Mouse (Mus musculus) embryonic fibroblast, embryonic 13.5 days (primary cell): ENCODE measurements around the gene Prkci. TPM values are rescaled to one million over a fixed set of nuclear protein-coding genes. Genes with fewer than 3 reads are reported as not detected.

Experiments used
- H3K27ac ChIP-seq: 2 replicates; pipeline ENCODE4 v1.5.1; 2012; ENCODE audit warnings: low read length, control low read depth, inconsistent platforms; ENCODE audit not compliant: insufficient read depth
- H3K4me1 ChIP-seq: 2 replicates; pipeline ENCODE4 v1.6.1; 2011; ENCODE audit warnings: low read length; ENCODE audit not compliant: control insufficient read depth, insufficient read depth
- H3K4me3 ChIP-seq: 2 replicates; pipeline ENCODE4 v1.5.1; 2011; ENCODE audit warnings: mild to moderate bottlenecking, control low read depth, low read length; ENCODE audit not compliant: insufficient read depth
- CTCF ChIP-seq: IDR thresholded peaks from 2 replicates; pipeline ENCODE4 v1.5.1; 2011; ENCODE audit warnings: mild to moderate bottlenecking, control low read depth, low read length, moderate library complexity, borderline replicate concordance; ENCODE audit not compliant: insufficient read depth
- POLR2A ChIP-seq: IDR thresholded peaks from 2 replicates; pipeline ENCODE4 v1.6.1; 2011; ENCODE audit warnings: low read depth, mild to moderate bottlenecking, control low read depth, low read length, moderate library complexity
- polyA plus RNA-seq: library from polyadenylated mRNA; stranded (reverse); fragments of >200 nt; gene quantifications from 2 replicates; pipeline ENCODE4 v1.2.4, GENCODE M21; 2011; ENCODE audit warnings: low read depth; ENCODE audit not compliant: missing spikeins, insufficient read length

The Prkci gene
- polyA plus RNA-seq, 1 experiment = 110 TPM

DNA sequence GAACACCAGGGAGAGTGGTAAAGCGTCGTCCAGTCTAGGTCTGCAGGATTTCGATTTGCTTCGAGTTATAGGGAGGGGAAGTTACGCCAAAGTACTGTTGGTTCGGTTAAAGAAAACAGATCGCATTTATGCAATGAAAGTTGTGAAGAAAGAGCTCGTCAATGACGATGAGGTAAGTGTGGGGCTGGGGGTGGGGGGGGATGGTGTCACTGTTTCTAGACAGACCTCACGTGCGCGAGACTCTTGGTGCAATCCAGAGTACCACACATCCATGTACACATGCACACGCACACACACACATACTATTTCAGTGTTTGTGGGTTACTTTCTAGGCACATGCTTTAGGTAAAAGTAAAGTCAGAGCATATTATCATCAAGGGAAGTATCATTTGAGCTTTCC, 42.3 kb downstream of the Prkci start:
- no peak overlapping the region for H3K27ac ChIP-seq
- H3K4me3 ChIP-seq = no peak overlapping the region
- no peaks in the 10 kb centered on the region for H3K4me1 ChIP-seq
- TF ChIP-seq POLR2A (no peak), CTCF (no peak)

DNA sequence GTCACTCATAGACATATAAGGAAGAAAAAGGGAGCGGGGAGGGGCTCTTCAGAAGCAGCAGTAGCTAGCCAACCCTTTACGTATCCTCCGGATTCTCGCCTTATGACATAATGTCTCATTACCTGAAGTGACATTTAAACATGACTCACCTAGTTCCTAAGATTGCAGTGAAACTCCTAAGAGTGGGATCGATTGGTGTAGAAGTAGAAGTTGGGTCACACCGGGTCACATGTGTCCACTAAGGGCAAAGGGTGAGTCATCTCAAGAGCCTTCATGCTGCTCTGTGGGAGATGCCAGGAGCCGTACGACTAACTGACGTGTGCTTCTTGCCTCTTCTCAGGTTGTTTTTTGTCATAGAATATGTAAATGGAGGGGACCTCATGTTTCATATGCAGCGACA, 43.1 kb downstream of the Prkci start:
- no peak for TF ChIP-seq POLR2A
- no peak overlapping the region for H3K27ac ChIP-seq
- no peak overlapping the region for H3K4me3 ChIP-seq
- no peaks in the 10 kb centered on the region for H3K4me1 ChIP-seq

DNA sequence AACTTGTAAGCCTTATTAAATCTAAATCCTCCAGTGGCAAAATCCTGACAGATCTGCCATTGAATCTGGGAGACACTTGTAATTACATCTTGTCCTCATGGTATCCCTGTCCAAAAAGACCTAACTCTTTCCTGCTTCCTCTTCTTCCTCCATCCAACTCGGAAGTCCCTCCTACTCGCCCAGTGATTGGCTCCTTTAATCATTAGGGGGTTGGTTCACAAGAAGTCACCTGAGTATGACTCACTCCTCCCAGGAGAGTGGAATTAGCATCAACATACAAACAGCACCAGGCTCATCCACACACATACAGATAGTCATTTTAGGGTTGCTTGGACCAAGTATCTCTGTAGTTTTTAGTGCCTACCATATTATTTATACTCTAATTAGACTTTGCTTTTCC, 47.4 kb downstream of the Prkci start:
- no peaks in the 10 kb centered on the region for H3K4me1 ChIP-seq
- H3K27ac ChIP-seq = no peak overlapping the region
- H3K4me3 ChIP-seq = no peak overlapping the region
- TF ChIP-seq CTCF (no peak), POLR2A (no peak)

DNA sequence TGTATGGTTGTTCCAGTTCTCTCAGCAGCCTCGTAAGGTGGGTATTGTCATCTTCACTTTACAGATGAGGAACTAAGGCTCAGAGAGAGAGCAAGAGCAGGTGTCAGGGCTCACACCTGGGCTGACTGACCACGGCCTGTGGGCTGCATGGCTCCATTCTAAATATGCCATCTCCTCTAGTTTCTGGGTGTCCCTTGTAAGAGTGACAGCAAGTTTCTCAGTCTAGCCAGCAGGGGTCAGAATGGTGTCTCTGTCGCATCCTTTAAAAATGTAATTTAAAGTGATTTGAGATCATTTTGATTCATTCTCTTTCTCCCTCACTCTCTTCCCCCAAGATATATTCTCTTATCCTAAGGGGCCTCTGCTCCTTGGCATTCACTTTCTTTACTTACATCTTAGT, 51.7 kb downstream of the Prkci start:
- TF ChIP-seq CTCF = no peak
- no peak for TF ChIP-seq POLR2A
- Histone ChIP-seq H3K27ac (no peak overlapping the region), H3K4me1 (no peaks in the 10 kb centered on the region), H3K4me3 (no peak overlapping the region)

DNA sequence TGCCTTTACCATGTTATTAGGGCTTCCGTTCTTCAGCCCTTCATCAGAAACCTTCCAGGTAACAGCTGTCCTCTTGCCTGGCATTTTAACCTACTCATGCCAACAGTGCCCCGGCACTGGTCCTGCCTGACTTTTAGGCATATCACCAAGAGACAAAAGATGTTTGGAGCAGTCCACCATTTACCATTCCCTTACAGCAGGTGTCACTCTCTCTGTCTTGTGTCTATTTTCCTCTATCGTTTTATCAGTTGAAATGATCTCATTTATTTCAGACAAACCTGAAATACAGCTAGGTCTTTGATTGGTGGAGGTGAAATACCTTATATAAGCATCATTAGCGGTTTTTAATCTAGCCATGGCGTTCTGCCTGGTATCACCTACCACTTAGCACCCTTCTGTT, 53.5 kb downstream of the Prkci start:
- TF ChIP-seq CTCF (no peak), POLR2A (no peak)
- H3K27ac ChIP-seq = no peak overlapping the region

DNA sequence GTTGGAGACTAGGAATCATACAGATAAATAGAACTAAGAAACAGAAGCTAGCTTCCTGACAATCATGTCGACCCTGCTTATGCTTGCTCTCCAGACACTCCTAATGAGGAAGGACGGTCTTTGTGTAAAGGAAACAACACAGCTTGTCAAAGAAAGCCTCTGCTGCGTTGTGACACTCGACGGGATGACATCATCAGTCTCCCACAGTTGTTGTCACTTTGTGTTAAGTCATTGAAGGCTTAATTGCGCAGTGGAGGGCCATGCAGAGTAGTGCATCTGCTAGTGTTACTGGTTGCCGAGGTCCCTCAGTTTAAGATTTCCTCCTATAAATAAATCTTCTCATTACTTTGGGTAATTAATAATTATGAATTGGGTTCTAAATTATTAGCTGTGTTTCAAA, 54.8 kb downstream of the Prkci start:
- H3K4me1 ChIP-seq = no peaks in the 10 kb centered on the region
- no peak for TF ChIP-seq CTCF
- H3K4me3 ChIP-seq = no peak overlapping the region
- no peak overlapping the region for H3K27ac ChIP-seq

More for the DNA sequence above, 53.5 kb downstream of the Prkci start:
- Histone ChIP-seq H3K4me1 (no peaks in the 10 kb centered on the region), H3K4me3 (no peak overlapping the region)

DNA sequence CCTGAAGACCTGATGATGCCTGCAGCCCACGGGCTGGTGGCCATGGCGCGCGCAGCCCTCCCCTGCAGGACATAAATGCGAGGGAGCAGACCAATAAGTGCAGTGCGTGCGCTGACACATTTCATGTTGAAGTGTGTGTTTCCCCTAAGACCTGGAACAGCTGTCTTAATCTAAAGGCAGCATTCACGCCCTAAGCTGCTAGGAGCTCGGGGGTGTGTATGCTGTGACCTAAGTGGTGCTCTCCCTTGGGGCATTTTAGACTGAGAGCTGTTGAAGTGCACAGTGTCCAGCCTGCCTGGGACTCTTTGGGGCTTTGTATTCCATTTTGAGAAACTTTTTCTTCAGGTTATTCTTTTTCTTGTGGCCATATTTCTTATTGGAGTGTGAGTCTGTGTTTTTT, 56.2 kb downstream of the Prkci start:
- TF ChIP-seq POLR2A (no peak), CTCF (no peak)
- Histone ChIP-seq H3K4me3 (no peak overlapping the region), H3K4me1 (no peaks in the 10 kb centered on the region), H3K27ac (no peak overlapping the region)

DNA sequence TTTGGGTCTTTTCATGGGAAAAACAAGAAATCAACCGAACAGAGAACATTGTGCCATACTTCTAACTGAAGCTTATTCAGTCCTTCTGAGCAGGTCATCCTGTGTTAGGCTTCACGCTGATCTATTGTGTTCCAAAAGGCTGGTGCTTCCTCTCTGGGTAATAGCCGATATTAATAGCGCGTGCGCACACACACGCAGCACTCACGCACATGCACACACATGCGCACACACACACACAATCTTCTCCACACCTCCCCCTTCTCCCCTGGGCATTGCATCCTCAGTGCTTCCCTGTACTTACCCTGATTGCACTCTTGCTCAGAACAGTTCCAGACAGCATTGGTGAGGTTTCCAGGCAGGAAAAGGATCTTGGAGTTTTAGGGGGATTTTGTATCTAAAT, 57.6 kb downstream of the Prkci start:
- no peak overlapping the region for H3K27ac ChIP-seq
- H3K4me1 ChIP-seq = no peaks in the 10 kb centered on the region
- no peak overlapping the region for H3K4me3 ChIP-seq
- TF ChIP-seq POLR2A (no peak), CTCF (no peak)

DNA sequence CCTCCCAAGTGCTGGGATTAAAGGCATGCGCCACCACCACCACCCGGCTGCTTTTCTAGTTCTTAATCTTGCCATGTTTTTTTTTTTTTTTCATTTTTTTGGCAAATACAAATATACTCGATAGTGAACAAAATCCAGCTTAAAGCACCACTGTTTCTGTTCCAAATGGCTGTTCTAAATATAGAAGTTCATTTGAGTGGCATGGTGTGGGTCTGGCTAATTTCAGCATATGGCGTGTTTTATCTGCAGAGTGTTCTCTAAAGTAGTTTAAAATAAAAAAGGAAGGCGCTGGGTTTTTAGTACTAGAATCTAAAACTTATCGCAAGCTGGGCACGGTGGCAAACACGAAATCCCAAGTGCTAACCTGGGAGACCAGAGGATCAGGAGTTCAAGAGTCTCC, 59.3 kb downstream of the Prkci start:
- TF ChIP-seq CTCF (no peak), POLR2A (no peak)
- Histone ChIP-seq H3K4me1 (no peaks in the 10 kb centered on the region), H3K27ac (no peak overlapping the region), H3K4me3 (no peak overlapping the region)

DNA sequence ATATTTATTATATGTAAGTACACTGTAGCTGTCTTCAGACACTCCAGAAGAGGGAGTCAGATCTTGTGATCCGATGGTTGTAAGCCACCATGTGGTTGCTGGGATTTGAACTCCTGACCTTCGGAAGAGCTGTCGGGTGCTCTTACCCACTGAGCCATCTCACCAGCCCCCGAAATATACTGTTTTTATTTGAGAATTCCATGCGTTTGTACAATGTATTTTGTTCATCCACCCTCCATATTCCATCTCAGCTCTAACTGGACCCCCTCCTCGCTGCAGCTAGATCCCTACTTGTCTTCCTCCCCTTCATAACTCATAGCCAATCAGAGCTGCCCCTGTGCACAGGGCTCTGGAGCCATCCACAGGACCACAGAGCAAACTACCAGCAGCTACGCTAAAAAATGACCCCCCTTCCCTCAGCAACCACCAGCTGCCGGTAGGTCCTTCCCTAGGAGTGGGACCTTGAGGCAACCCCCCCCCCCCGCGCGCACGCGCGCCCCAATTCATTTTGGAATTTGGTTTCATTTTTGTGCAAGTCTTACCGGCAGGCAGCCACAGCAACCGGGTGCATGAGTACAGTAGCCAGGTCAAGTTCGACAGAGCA, 60.6 kb downstream of the Prkci start:
- Histone ChIP-seq H3K27ac (0 out of 2 replicates have a peak overlapping the region, but pooled peaks have one; percentile 5), H3K4me3 (peak overlapping the region; percentile 48), H3K4me1 (peaks cover 3% of the 10 kb centered on the region; the same call in 1 of the 2 replicates)
- no peak for TF ChIP-seq POLR2A
